Mouse (Mus musculus) kidney, embryonic 14.5 days (tissue): ENCODE results near the gene Prrxl1. TPM values are rescaled to one million over a fixed set of nuclear protein-coding genes. Genes with fewer than 3 reads are reported as not detected.

Experiments used
- ATAC-seq: fragments of 200-750 bp; cut with Nextera tagmentation; 2 replicates; pipeline ENCODE4 v1.8.0; 2017; ENCODE audit warnings: moderate number of reproducible peaks, mild to moderate bottlenecking, moderate TSS enrichment, moderate library complexity; ENCODE audit not compliant: low FRiP score, low TSS enrichment
- H3K27ac ChIP-seq: fragments of 300-500 bp; sonication (generic); 2 replicates; pipeline ENCODE4 v1.5.1; 2014; ENCODE audit warnings: low read depth, mild to moderate bottlenecking, low read length, moderate library complexity, mixed read lengths
- H3K27me3 ChIP-seq: fragments of 300-500 bp; sonication (generic); 2 replicates; pipeline ENCODE4 v1.6.1; 2014; ENCODE audit warnings: mild to moderate bottlenecking, low read length; ENCODE audit not compliant: control insufficient read depth, insufficient read depth
- H3K36me3 ChIP-seq: fragments of 300-500 bp; sonication (generic); 2 replicates; pipeline ENCODE4 v1.6.1; 2014; ENCODE audit warnings: low read length, mixed read lengths; ENCODE audit not compliant: control insufficient read depth, insufficient read depth
- H3K4me1 ChIP-seq: fragments of 300-500 bp; sonication (generic); 2 replicates; pipeline ENCODE4 v1.6.1; 2014; ENCODE audit warnings: low read length, mixed read lengths; ENCODE audit not compliant: control insufficient read depth, insufficient read depth
- H3K4me2 ChIP-seq: fragments of 300-500 bp; sonication (generic); replicated peaks from 2 replicates; pipeline ENCODE4 v1.6.1; 2014; ENCODE audit warnings: low read depth, mild to moderate bottlenecking, low read length
- H3K4me3 ChIP-seq: fragments of 300-500 bp; sonication (generic); 2 replicates; pipeline ENCODE4 v1.5.1; 2014; ENCODE audit warnings: mild to moderate bottlenecking, low read length
- H3K9ac ChIP-seq: fragments of 300-500 bp; sonication (generic); 2 replicates; pipeline ENCODE4 v1.6.1; 2014; ENCODE audit warnings: low read depth, mild to moderate bottlenecking, low read length, moderate library complexity
- H3K9me3 ChIP-seq: fragments of 300-500 bp; sonication (generic); 2 replicates; pipeline ENCODE4 v1.6.1; 2016; ENCODE audit warnings: low read length; ENCODE audit not compliant: control insufficient read depth
- WGBS: fragments of 180-500 bp; shearing (Covaris S2); extraction: QIAGEN DNeasy Blood & Tissue Kit; methylation state at CpG from one replicate; pipeline ENCODE4 v1.1.7; 2014; 5-methylcytosine and 5-hydroxymethylcytosine counted together
- polyA plus RNA-seq: library from polyadenylated mRNA; unstranded; fragments of >200 nt; fragmentation: Nextera tagmentation; extraction: Ambion mirVana; gene quantifications from 2 replicates; pipeline ENCODE4 v1.2.1, GENCODE M21; 2014

Gene Prrxl1
- polyA plus RNA-seq, 1 experiment from 2014 or later: 0.08 TPM

GRCm38 (mm10) chr14:32583696-32584095 is 15.5 kb upstream of the Prrxl1 start:
- Histone ChIP-seq H3K27ac (no peak overlapping the region), H3K27me3 (no peaks in the 10 kb centered on the region), H3K36me3 (peaks cover 2% of the 10 kb centered on the region; the same call in 1 of the 2 replicates), H3K4me3 (no peak overlapping the region), H3K4me2 (no peak overlapping the region), H3K9ac (no peak overlapping the region), H3K9me3 (no peaks in the 10 kb centered on the region), H3K4me1 (no peaks in the 10 kb centered on the region)
- ATAC-seq: no peak
- 87% methylated on average over 9 of the region's 9 CpGs for WGBS

DNA sequence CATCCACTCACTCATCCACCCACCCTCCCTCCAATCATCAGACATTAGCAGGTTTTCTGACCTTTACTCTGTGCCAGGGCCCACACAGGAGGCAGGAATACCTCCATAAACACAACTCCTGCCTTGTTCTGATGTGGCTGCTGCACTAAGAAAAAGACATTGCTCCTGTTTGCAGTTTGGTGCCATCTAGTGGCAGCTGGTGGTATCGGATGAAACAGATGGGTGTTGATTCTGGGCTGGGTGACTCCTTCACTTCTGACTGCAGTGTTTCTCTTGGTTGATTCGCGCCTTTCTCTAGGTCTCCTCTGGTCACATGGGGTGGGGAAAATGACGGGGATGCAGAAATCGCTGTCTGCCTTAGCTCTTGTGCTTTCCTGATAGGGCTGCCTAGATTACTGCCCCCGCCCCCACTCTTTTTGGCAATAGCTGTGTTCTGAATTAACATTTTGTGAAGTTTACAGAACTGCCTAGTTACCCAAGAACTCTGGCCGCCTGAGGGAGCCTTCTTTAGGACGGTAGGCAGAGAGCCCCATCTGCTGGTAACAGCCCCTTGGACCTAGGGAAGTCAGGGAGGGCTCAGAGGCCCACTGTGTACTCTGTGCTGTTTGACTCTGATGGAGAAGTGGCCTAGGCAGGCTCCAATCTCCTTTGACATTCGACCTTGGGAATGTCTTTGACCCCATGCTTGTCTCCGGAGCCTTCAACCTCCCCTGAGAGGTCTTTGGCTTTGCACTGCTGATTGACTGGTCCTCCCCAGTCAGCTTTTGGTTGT is 12.0 kb upstream of the Prrxl1 start:
- Histone ChIP-seq H3K27ac (no peak overlapping the region), H3K9me3 (no peaks in the 10 kb centered on the region), H3K4me2 (no peak overlapping the region), H3K9ac (no peak overlapping the region), H3K4me3 (no peak overlapping the region), H3K27me3 (peaks cover 5% of the 10 kb centered on the region; the same call in 1 of the 2 replicates), H3K4me1 (no peaks in the 10 kb centered on the region), H3K36me3 (no peaks in the 10 kb centered on the region)
- WGBS: 15% methylated on average over 10 of the region's 10 CpGs
- peak; percentile 32; the same call in 1 of the 2 replicates for ATAC-seq

GRCm38 (mm10) chr14:32590377-32590776 is 8.8 kb upstream of the Prrxl1 start:
- H3K9me3 ChIP-seq: no peaks in the 10 kb centered on the region
- H3K27me3 ChIP-seq: peaks cover 35% of the 10 kb centered on the region
- no peak overlapping the region for H3K4me3 ChIP-seq
- 44% methylated on average over 3 of the region's 3 CpGs for WGBS
- no peak overlapping the region for H3K9ac ChIP-seq
- H3K4me2 ChIP-seq: no peak overlapping the region
- ATAC-seq: no peak
- no peaks in the 10 kb centered on the region for H3K36me3 ChIP-seq
- H3K4me1 ChIP-seq: no peaks in the 10 kb centered on the region
- no peak overlapping the region for H3K27ac ChIP-seq

DNA sequence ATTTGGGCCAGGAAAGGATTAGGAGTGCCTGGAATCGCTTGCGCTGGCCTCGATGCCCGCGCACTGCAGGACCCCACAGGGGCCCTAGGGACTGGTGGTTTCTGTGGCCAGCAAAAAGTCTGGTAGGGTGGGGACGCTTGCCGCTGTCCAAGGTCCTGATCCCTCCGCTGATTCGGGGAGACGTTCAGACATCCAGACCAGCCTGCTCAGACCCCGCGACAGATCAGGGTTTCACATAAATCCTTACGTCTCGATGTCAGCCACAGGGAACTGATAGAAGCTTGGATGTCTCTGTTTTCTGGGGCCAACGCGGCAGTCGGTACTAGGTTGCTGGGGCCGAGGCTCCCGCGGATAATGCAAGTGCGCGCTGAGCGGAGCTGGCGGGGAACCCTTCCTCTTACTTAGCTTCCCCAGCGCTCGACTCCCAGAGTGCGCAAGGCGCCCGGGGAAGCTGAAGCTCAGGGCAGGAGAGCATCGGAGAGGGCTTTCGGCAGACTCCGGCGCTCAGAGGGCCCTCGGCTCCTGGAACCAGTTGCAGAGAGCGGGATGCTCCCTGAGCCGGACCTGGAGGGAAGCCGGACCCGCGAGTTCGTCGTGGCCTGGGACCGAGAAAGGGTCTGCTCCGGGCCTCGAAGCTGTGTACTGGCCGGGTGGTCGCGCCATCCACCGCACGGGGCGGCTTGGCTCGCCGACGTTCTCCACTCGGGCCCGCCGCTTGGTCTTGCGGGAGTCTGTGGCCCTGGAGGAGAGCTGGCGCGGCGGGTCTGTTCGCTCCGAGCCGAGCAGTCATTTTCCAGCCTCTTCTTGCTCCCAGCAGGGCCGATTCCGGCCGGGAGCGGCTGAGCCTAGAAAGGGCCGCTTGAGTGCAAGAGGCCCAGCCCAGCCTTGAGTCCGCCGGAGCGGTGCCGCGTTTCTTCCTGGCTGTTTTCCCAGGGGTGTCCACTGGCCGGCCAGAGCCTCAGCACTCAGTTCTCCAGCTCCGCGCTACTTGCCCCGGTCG is 1.7 kb upstream of the Prrxl1 start:
- H3K36me3 ChIP-seq: no peaks in the 10 kb centered on the region
- H3K4me3 ChIP-seq: peak overlapping the region; percentile 27
- no peak overlapping the region for H3K9ac ChIP-seq
- WGBS: under 1% methylated on average over 65 of the region's 78 CpGs
- H3K4me1 ChIP-seq: peaks cover 8% of the 10 kb centered on the region; the same call in 1 of the 2 replicates
- H3K9me3 ChIP-seq: no peaks in the 10 kb centered on the region
- no peak overlapping the region for H3K27ac ChIP-seq
- peaks cover 99% of the 10 kb centered on the region for H3K27me3 ChIP-seq
- ATAC-seq: peak; percentile 81
- peak overlapping the region; percentile 38 for H3K4me2 ChIP-seq

GRCm38 (mm10) chr14:32598437-32599219 is 579 bp upstream of the Prrxl1 start:
- H3K9ac ChIP-seq: no peak overlapping the region
- no peak overlapping the region for H3K27ac ChIP-seq
- H3K4me2 ChIP-seq: no peak overlapping the region
- peaks cover 97% of the 10 kb centered on the region for H3K27me3 ChIP-seq
- ATAC-seq: no peak
- peaks cover 8% of the 10 kb centered on the region; the same call in 1 of the 2 replicates for H3K4me1 ChIP-seq
- peak overlapping the region; percentile 19; the same call in 1 of the 2 replicates for H3K4me3 ChIP-seq
- no peaks in the 10 kb centered on the region for H3K9me3 ChIP-seq
- no peaks in the 10 kb centered on the region for H3K36me3 ChIP-seq
- 5% methylated on average over 23 of the region's 23 CpGs for whole genome bisulfite sequencing

DNA sequence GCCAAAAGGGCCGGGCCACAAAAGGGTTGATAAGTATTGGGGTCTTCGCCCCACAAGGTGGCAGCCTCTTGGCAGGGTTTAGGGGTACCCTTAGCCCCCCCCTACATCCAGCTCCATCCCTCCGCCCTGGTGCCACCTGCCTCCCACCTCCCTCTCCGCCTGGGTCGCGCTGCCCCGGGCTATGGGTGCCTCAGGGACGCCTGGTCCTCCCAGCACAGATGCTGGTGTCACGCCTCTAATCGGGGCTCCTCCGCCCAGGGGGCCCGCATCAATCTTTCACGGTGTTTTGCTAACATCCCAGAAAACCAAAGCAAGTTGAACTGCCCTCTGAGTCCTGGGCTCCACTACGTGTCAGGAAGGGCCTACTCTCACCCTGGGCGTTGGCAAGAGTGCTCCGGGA is 903 bp downstream of the Prrxl1 start:
- H3K36me3 ChIP-seq: no peaks in the 10 kb centered on the region
- H3K4me3 ChIP-seq: no peak overlapping the region
- H3K9me3 ChIP-seq: no peaks in the 10 kb centered on the region
- no peak overlapping the region for H3K4me2 ChIP-seq
- H3K27ac ChIP-seq: no peak overlapping the region
- peaks cover 8% of the 10 kb centered on the region; the same call in 1 of the 2 replicates for H3K4me1 ChIP-seq
- ATAC-seq: no peak
- WGBS: 2% methylated on average over 16 of the region's 16 CpGs
- H3K27me3 ChIP-seq: peaks cover 82% of the 10 kb centered on the region
- H3K9ac ChIP-seq: no peak overlapping the region

GRCm38 (mm10) chr14:32605508-32605907 is 6.3 kb downstream of the Prrxl1 start:
- no peaks in the 10 kb centered on the region for H3K4me1 ChIP-seq
- H3K4me3 ChIP-seq: no peak overlapping the region
- no peak overlapping the region for H3K9ac ChIP-seq
- H3K27me3 ChIP-seq: peaks cover 37% of the 10 kb centered on the region
- no peak overlapping the region for H3K27ac ChIP-seq
- ATAC-seq: no peak
- WGBS: 55% methylated on average over 15 of the region's 15 CpGs
- H3K36me3 ChIP-seq: no peaks in the 10 kb centered on the region
- no peaks in the 10 kb centered on the region for H3K9me3 ChIP-seq
- H3K4me2 ChIP-seq: no peak overlapping the region

GRCm38 (mm10) chr14:32606316-32606715 is 7.1 kb downstream of the Prrxl1 start:
- no peak overlapping the region for H3K9ac ChIP-seq
- H3K36me3 ChIP-seq: no peaks in the 10 kb centered on the region
- no peak overlapping the region for H3K27ac ChIP-seq
- no peaks in the 10 kb centered on the region for H3K4me1 ChIP-seq
- ATAC-seq: no peak
- no peak overlapping the region for H3K4me2 ChIP-seq
- WGBS: 79% methylated on average over 8 of the region's 8 CpGs
- H3K27me3 ChIP-seq: peaks cover 29% of the 10 kb centered on the region
- H3K4me3 ChIP-seq: no peak overlapping the region
- no peaks in the 10 kb centered on the region for H3K9me3 ChIP-seq
